Mouse (Mus musculus) embryonic facial prominence, embryonic 14.5 days (tissue): Measurements from ENCODE around the gene Hnrnpm. TPM values are rescaled to one million over a fixed set of nuclear protein-coding genes. Genes with fewer than 3 reads are reported as not detected.
"Not testable (repeated sequence)": the region's sequence is repeated elsewhere in the genome, so short reads cannot be mapped to it uniquely, and the experiment has no call there.

Experiments
- ATAC-seq: fragments of 200-750 bp; cut with Nextera tagmentation; 2 replicates; pipeline ENCODE4 v1.8.0; 2017; ENCODE audit warnings: low read depth, moderate number of reproducible peaks, moderate TSS enrichment
- DNase-seq: peaks from one replicate; pipeline ENCODE4 v3.0.0-alpha.2; 2015; ENCODE audit warnings: low spot score
- H3K27ac ChIP-seq: fragments of 300-500 bp; sonication (generic); replicated peaks from 2 replicates; pipeline ENCODE4 v1.5.1; 2014; ENCODE audit warnings: low read depth, mild to moderate bottlenecking, low read length, moderate library complexity
- H3K27me3 ChIP-seq: fragments of 300-500 bp; sonication (generic); replicated peaks from 2 replicates; pipeline ENCODE4 v1.6.1; 2014; ENCODE audit warnings: low read length; ENCODE audit not compliant: control insufficient read depth, insufficient read depth
- H3K36me3 ChIP-seq: fragments of 300-500 bp; sonication (generic); 2 replicates; pipeline ENCODE4 v1.6.1; 2014; ENCODE audit warnings: low read length, mixed read lengths; ENCODE audit not compliant: control insufficient read depth, insufficient read depth
- H3K4me1 ChIP-seq: fragments of 300-500 bp; sonication (generic); 2 replicates; pipeline ENCODE4 v1.6.1; 2014; ENCODE audit warnings: antibody characterized with exemption, low read length; ENCODE audit not compliant: control insufficient read depth, insufficient read depth
- H3K4me2 ChIP-seq: fragments of 300-500 bp; sonication (generic); 2 replicates; pipeline ENCODE4 v1.6.1; 2014; ENCODE audit warnings: low read depth, mild to moderate bottlenecking, low read length, moderate library complexity, mixed read lengths
- H3K4me3 ChIP-seq: fragments of 300-500 bp; sonication (generic); 2 replicates; pipeline ENCODE4 v1.5.1; 2014; ENCODE audit warnings: low read depth, mild to moderate bottlenecking, low read length
- H3K9ac ChIP-seq: fragments of 300-500 bp; sonication (generic); 2 replicates; pipeline ENCODE4 v1.6.1; 2014; ENCODE audit warnings: low read depth, mild to moderate bottlenecking, low read length, moderate library complexity, mixed read lengths
- H3K9me3 ChIP-seq: fragments of 300-500 bp; sonication (generic); 2 replicates; pipeline ENCODE4 v1.6.1; 2016; ENCODE audit warnings: low read length; ENCODE audit not compliant: control insufficient read depth
- WGBS: fragments of 180-500 bp; shearing (Covaris S2); extraction: QIAGEN DNeasy Blood & Tissue Kit; methylation state at CpG from one replicate; pipeline ENCODE4 v1.1.7; 2014; 5-methylcytosine and 5-hydroxymethylcytosine counted together
- polyA plus RNA-seq: library from polyadenylated mRNA; unstranded; fragments of >200 nt; fragmentation: Nextera tagmentation; extraction: Ambion mirVana; gene quantifications from 2 replicates; pipeline ENCODE4 v1.2.1, GENCODE M21; 2014

Hnrnpm gene
- polyA plus RNA-seq: 266 and 275 TPM in 2 replicates

- Histone ChIP-seq H3K9me3 (no peaks in the 10 kb centered on the region), H3K9ac (peak within 1 kb of the TSS; percentile 98; the same call in 1 of the 2 replicates), H3K4me1 (peaks cover 28% of the 10 kb centered on the region), H3K27ac (peak within 1 kb of the TSS; percentile 95; the same call in 1 of the 2 replicates), H3K4me2 (peak within 1 kb of the TSS; percentile 69), H3K4me3 (peak within 1 kb of the TSS; percentile 82), H3K27me3 (no peaks in the 10 kb centered on the region), H3K36me3 (peaks cover 18% of the 10 kb centered on the region; the same call in 1 of the 2 replicates)
- DNase-seq (no peak), ATAC-seq (no peak)
- WGBS: 88% methylated on average over 1 of the region's 1 CpGs
Measured at GRCm38 (mm10) chr17:33686760-33687159, at the start of gene Hnrnpm. Hnrnpm (minus strand) TSS chr17:33686860.

DNA sequence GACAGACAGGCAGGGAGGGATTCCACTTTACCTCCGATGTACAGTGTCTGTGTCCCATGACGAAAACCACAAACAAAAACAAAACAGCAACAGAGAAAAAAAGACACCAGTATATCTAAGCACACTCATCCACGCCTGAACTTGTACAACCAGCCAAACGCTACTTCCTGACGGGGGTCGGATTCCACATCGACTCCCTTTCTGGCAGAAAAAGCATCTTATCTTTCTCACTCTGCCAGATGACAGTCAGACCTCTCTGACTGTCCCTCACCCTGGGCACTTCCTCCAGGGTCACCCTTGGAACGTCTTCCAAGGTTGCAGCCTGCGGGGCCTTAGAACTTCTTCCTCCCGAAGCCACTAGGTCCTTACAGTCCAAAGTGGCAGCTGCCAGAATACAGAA lies 46.9 kb upstream of the Hnrnpm start:
- not testable (repeated sequence) for H3K4me1 ChIP-seq, H3K27ac ChIP-seq, ATAC-seq, H3K36me3 ChIP-seq, H3K9ac ChIP-seq, H3K4me2 ChIP-seq, H3K27me3 ChIP-seq, H3K9me3 ChIP-seq, H3K4me3 ChIP-seq, DNase-seq
- WGBS: 65% methylated on average over 10 of the region's 10 CpGs

- not testable (repeated sequence) for ATAC-seq, H3K4me2 ChIP-seq, H3K36me3 ChIP-seq, H3K27me3 ChIP-seq, H3K4me3 ChIP-seq, H3K9ac ChIP-seq, H3K4me1 ChIP-seq, H3K9me3 ChIP-seq, H3K27ac ChIP-seq, DNase-seq
- 64% methylated on average over 9 of the region's 9 CpGs for whole genome bisulfite sequencing
Measured at GRCm38 (mm10) chr17:33732556-33733083, 46.0 kb upstream of the Hnrnpm start.

GRCm38 (mm10) chr17:33729215-33729614 lies 42.6 kb upstream of the Hnrnpm start:
- H3K4me1 ChIP-seq: no peaks in the 10 kb centered on the region
- no peak overlapping the region for H3K27ac ChIP-seq
- 0 out of 2 replicates have a peak, but pooled peaks cover 3% of the 10 kb centered on the region for H3K9me3 ChIP-seq
- DNase-seq (no peak), ATAC-seq (no peak)
- WGBS: 64% methylated on average over 2 of the region's 2 CpGs
- no peaks in the 10 kb centered on the region for H3K27me3 ChIP-seq
- no peak overlapping the region for H3K9ac ChIP-seq
- no peak overlapping the region for H3K4me3 ChIP-seq
- H3K36me3 ChIP-seq: no peaks in the 10 kb centered on the region
- H3K4me2 ChIP-seq: no peak overlapping the region

GRCm38 (mm10) chr17:33728396-33728795 lies 41.7 kb upstream of the Hnrnpm start:
- Histone ChIP-seq H3K4me2 (no peak overlapping the region), H3K9ac (no peak overlapping the region), H3K27me3 (no peaks in the 10 kb centered on the region), H3K9me3 (0 out of 2 replicates have a peak, but pooled peaks cover 3% of the 10 kb centered on the region), H3K36me3 (no peaks in the 10 kb centered on the region), H3K27ac (no peak overlapping the region), H3K4me1 (no peaks in the 10 kb centered on the region), H3K4me3 (no peak overlapping the region)
- 86% methylated on average over 2 of the region's 2 CpGs for WGBS
- ATAC-seq: no peak
- DNase-seq: no peak

DNA sequence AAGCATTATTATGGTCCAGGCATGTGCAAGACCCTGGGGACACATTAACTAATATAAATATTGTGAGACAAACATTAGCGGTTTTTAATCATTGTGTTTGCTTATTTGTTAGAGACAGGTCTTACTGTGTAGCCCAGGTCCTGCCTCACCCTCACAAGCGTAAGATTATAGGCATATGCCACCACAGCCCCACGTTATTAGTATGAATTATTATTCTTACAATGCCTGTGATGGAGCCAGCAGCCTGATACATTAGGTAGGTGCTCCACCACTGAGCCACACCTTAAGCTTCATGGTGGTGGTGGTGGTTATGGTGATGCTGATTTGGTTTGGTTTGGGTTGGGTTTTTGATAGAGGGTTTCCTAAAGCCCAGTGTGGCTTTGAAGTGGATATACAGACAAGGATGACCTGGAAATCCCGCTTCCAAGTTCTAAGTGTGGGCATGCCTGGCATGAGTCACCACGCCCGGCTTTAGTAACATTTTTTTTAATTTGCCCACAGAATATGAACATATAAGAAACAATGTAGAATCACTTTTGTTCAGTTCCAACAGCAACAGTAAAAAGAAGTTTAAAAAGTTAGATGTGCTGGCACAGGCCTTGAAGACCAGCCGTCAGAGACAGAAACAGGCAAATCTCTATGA lies 33.2 kb upstream of the Hnrnpm start:
- no peak overlapping the region for H3K9ac ChIP-seq
- no peak for DNase-seq
- no peak for ATAC-seq
- 0 out of 2 replicates have a peak, but pooled peaks cover 4% of the 10 kb centered on the region for H3K4me1 ChIP-seq
- H3K27me3 ChIP-seq: no peaks in the 10 kb centered on the region
- H3K9me3 ChIP-seq: no peaks in the 10 kb centered on the region
- H3K4me2 ChIP-seq: no peak overlapping the region
- no peak overlapping the region for H3K27ac ChIP-seq
- WGBS: 93% methylated on average over 7 of the region's 7 CpGs
- H3K36me3 ChIP-seq: no peaks in the 10 kb centered on the region
- H3K4me3 ChIP-seq: no peak overlapping the region

GRCm38 (mm10) chr17:33718944-33719725 lies 32.5 kb upstream of the Hnrnpm start:
- no peak for DNase-seq
- ATAC-seq: no peak
- peak overlapping the region; percentile 77 for H3K4me2 ChIP-seq

GRCm38 (mm10) chr17:33718384-33718881 lies 31.8 kb upstream of the Hnrnpm start, which contains the start of gene March2:
March2 (minus strand) TSS chr17:33718670.
- ATAC-seq (peak; percentile 100), DNase-seq (peak; percentile 98)
- WGBS: under 1% methylated on average over 28 of the region's 46 CpGs
- H3K27me3 ChIP-seq: no peaks in the 10 kb centered on the region
- no peaks in the 10 kb centered on the region for H3K9me3 ChIP-seq
- H3K4me1 ChIP-seq: 0 out of 2 replicates have a peak, but pooled peaks cover 4% of the 10 kb centered on the region
- H3K4me2 ChIP-seq: peak within 1 kb of the TSS; percentile 77
- H3K27ac ChIP-seq: no peak within 1 kb of the TSS; the same call in 1 of the 2 replicates
- peak within 1 kb of the TSS; percentile 91 for H3K4me3 ChIP-seq
- peak within 1 kb of the TSS; percentile 72 for H3K9ac ChIP-seq
- no peaks in the 10 kb centered on the region for H3K36me3 ChIP-seq

More at GRCm38 (mm10) chr17:33718944-33719725, 32.5 kb upstream of the Hnrnpm start:
- no peaks in the 10 kb centered on the region for H3K27me3 ChIP-seq
- H3K4me1 ChIP-seq: 0 out of 2 replicates have a peak, but pooled peaks cover 4% of the 10 kb centered on the region
- H3K9ac ChIP-seq: no peak overlapping the region
- WGBS: 50% methylated on average over 10 of the region's 10 CpGs
- H3K36me3 ChIP-seq: no peaks in the 10 kb centered on the region
- H3K9me3 ChIP-seq: no peaks in the 10 kb centered on the region
- H3K4me3 ChIP-seq: peak overlapping the region; percentile 91
- H3K27ac ChIP-seq: no peak overlapping the region; the same call in 1 of the 2 replicates
